Mouse (Mus musculus) CH12.LX (cell line): ENCODE measurements around the gene Snx11. TPM values are rescaled to one million over a fixed set of nuclear protein-coding genes. Genes with fewer than 3 reads are reported as not detected.

Experiments used
- DNase-seq: peaks from one replicate; pipeline ENCODE4 v3.0.0-alpha.2; 2013; ENCODE audit errors: extremely low read depth
- H3K27ac ChIP-seq: 2 replicates; pipeline ENCODE4 v1.5.1; 2012; ENCODE audit warnings: low read depth, mild to moderate bottlenecking, control low read depth, moderate library complexity; ENCODE audit not compliant: insufficient read depth
- H3K27me3 ChIP-seq: replicated peaks from 2 replicates; pipeline ENCODE3; 2012; ENCODE audit warnings: inconsistent platforms
- H3K36me3 ChIP-seq, 2 experiments: replicated peaks in 1 of 2; 2 replicates each; pipeline versions ENCODE3 to v1.6.1; 2012; ENCODE audit warnings: inconsistent platforms in 1 of 2, low read length in 1 of 2, mild to moderate bottlenecking in 1 of 2, mixed read lengths in 1 of 2, moderate library complexity in 1 of 2; ENCODE audit not compliant: control insufficient read depth in 1 of 2, insufficient read depth in 1 of 2
- H3K4me1 ChIP-seq, 2 experiments: 2 replicates each; pipeline ENCODE4 v1.6.1; 2012; ENCODE audit warnings: inconsistent platforms in 1 of 2, moderate library complexity in 1 of 2; ENCODE audit not compliant: insufficient read depth in 2 of 2, control insufficient read depth in 1 of 2
- H3K4me2 ChIP-seq: 2 replicates; pipeline ENCODE4 v1.6.1; 2012; ENCODE audit warnings: low read depth, mild to moderate bottlenecking, control low read depth; ENCODE audit not compliant: poor library complexity, insufficient read depth, severe bottlenecking
- H3K4me3 ChIP-seq, 3 experiments: fragments of 150-350 bp in 1 of 3; sonication (generic) in 1 of 3; replicated peaks in 1 of 3; 2 replicates each; pipeline versions ENCODE3 to v1.5.1; 2011 to 2012; ENCODE audit warnings: low read depth in 2 of 3, low read length in 2 of 3, mild to moderate bottlenecking in 2 of 3, moderate library complexity in 2 of 3, control low read depth in 1 of 3, improper control_type of control experiment in 1 of 3, inconsistent platforms in 1 of 3, mixed read lengths in 1 of 3; ENCODE audit not compliant: poor library complexity in 1 of 3
- H3K79me2 ChIP-seq: replicated peaks from 2 replicates; pipeline ENCODE4 v1.6.1; 2012; ENCODE audit warnings: mild to moderate bottlenecking, moderate library complexity; ENCODE audit not compliant: control insufficient read depth, poor library complexity, insufficient read depth, severe bottlenecking; ENCODE audit errors: extremely low read depth
- H3K9ac ChIP-seq: 2 replicates; pipeline ENCODE4 v1.6.1; 2012; ENCODE audit warnings: low read depth, mild to moderate bottlenecking, control low read depth, moderate library complexity; ENCODE audit not compliant: insufficient read depth
- H3K9me3 ChIP-seq: replicated peaks from 2 replicates; pipeline ENCODE3; 2012; ENCODE audit warnings: low read length, inconsistent platforms, mixed read lengths
- BHLHE40 ChIP-seq: IDR thresholded peaks from 2 replicates; pipeline ENCODE4 v1.6.1; 2011; ENCODE audit warnings: mild to moderate bottlenecking, low read depth, low read length, improper control_type of control experiment
- CHD1 ChIP-seq: IDR thresholded peaks from 2 replicates; pipeline ENCODE4 v1.6.1; 2012; ENCODE audit warnings: low read depth, low read length, improper control_type of control experiment, inconsistent platforms
- CHD2 ChIP-seq: IDR thresholded peaks from 2 replicates; pipeline ENCODE4 v1.6.1; 2011; ENCODE audit warnings: low read length, improper control_type of control experiment
- CTCF ChIP-seq, 2 experiments: IDR thresholded peaks in 1 of 2; conservative IDR thresholded peaks in 1 of 2; 2 replicates each; pipeline ENCODE4 v1.5.1; 2011 to 2012; ENCODE audit warnings: low read depth in 2 of 2, low read length in 2 of 2, improper control_type of control experiment in 1 of 2, inconsistent platforms in 1 of 2, mild to moderate bottlenecking in 1 of 2, moderate library complexity in 1 of 2
- E2F4 ChIP-seq: IDR thresholded peaks from 2 replicates; pipeline ENCODE4 v1.6.1; 2011; ENCODE audit warnings: low read depth, low read length, improper control_type of control experiment; ENCODE audit not compliant: insufficient replicate concordance
- ELF1 ChIP-seq: IDR thresholded peaks from 2 replicates; pipeline ENCODE4 v1.6.1; 2014; ENCODE audit warnings: low read depth, mild to moderate bottlenecking, inconsistent platforms, low read length, improper control_type of control experiment
- EP300 ChIP-seq: IDR thresholded peaks from 2 replicates; pipeline ENCODE4 v1.6.1; 2011; ENCODE audit warnings: low read length, improper control_type of control experiment
- ETS1 ChIP-seq: conservative IDR thresholded peaks from 2 replicates; pipeline ENCODE4 v1.6.1; 2012; ENCODE audit warnings: low read depth, mild to moderate bottlenecking, inconsistent platforms, low read length, improper control_type of control experiment, moderate library complexity
- GABPA ChIP-seq: IDR thresholded peaks from 2 replicates; pipeline ENCODE4 v1.6.1; 2012; ENCODE audit warnings: low read depth, low read length, improper control_type of control experiment, inconsistent platforms; ENCODE audit not compliant: insufficient replicate concordance
- HCFC1 ChIP-seq: IDR thresholded peaks from 2 replicates; pipeline ENCODE4 v1.6.1; 2012; ENCODE audit warnings: low read depth, mild to moderate bottlenecking, inconsistent platforms, low read length, improper control_type of control experiment
- IRF4 ChIP-seq: IDR thresholded peaks from 2 replicates; pipeline ENCODE4 v1.6.1; 2014; ENCODE audit warnings: low read depth, mild to moderate bottlenecking, inconsistent platforms, low read length, improper control_type of control experiment
- JUN ChIP-seq: IDR thresholded peaks from 2 replicates; pipeline ENCODE4 v1.6.1; 2011; ENCODE audit warnings: low read depth, mild to moderate bottlenecking, low read length, improper control_type of control experiment, moderate library complexity; ENCODE audit not compliant: insufficient read depth
- JUND ChIP-seq: conservative IDR thresholded peaks from 2 replicates; pipeline ENCODE4 v1.6.1; 2011; ENCODE audit warnings: low read depth, low read length, improper control_type of control experiment
- KAT2A ChIP-seq: IDR thresholded peaks from 2 replicates; pipeline ENCODE4 v1.6.1; 2012; ENCODE audit warnings: low read length, improper control_type of control experiment, inconsistent platforms; ENCODE audit not compliant: insufficient replicate concordance
- MAFK ChIP-seq: IDR thresholded peaks from 2 replicates; pipeline ENCODE4 v1.6.1; 2011; ENCODE audit warnings: low read length, improper control_type of control experiment; ENCODE audit not compliant: insufficient replicate concordance
- MAX ChIP-seq: IDR thresholded peaks from 2 replicates; pipeline ENCODE4 v1.6.1; 2011; ENCODE audit warnings: low read length, improper control_type of control experiment
- MAZ ChIP-seq: IDR thresholded peaks from 2 replicates; pipeline ENCODE4 v1.6.1; 2012; ENCODE audit warnings: low read depth, mild to moderate bottlenecking, inconsistent platforms, low read length, improper control_type of control experiment, moderate library complexity
- MEF2A ChIP-seq: IDR thresholded peaks from 2 replicates; pipeline ENCODE4 v1.6.1; 2014; ENCODE audit warnings: low read depth, mild to moderate bottlenecking, inconsistent platforms, low read length, improper control_type of control experiment, borderline replicate concordance
- MXI1 ChIP-seq: IDR thresholded peaks from 2 replicates; pipeline ENCODE4 v1.6.1; 2011; ENCODE audit warnings: mild to moderate bottlenecking, low read depth, low read length, improper control_type of control experiment
- MYC ChIP-seq: IDR thresholded peaks from 2 replicates; pipeline ENCODE4 v1.6.1; 2011; ENCODE audit warnings: low read depth, mild to moderate bottlenecking, improper control_type of control experiment, low read length
- NELFE ChIP-seq: IDR thresholded peaks from 2 replicates; pipeline ENCODE4 v1.6.1; 2011; ENCODE audit warnings: low read depth, low read length, improper control_type of control experiment
- NRF1 ChIP-seq: IDR thresholded peaks from 2 replicates; pipeline ENCODE4 v1.6.1; 2014; ENCODE audit warnings: low read depth, mild to moderate bottlenecking, inconsistent platforms, low read length, improper control_type of control experiment, moderate library complexity
- PAX5 ChIP-seq: IDR thresholded peaks from 2 replicates; pipeline ENCODE4 v1.6.1; 2012; ENCODE audit warnings: low read length, inconsistent platforms, mixed read lengths
- POLR2A ChIP-seq: IDR thresholded peaks from 2 replicates; pipeline ENCODE4 v1.6.1; 2011; ENCODE audit warnings: low read depth, mild to moderate bottlenecking, improper control_type of control experiment, low read length
- POLR2AphosphoS2 ChIP-seq: IDR thresholded peaks from 2 replicates; pipeline ENCODE4 v1.6.1; 2011; ENCODE audit warnings: low read depth, low read length, improper control_type of control experiment
- RAD21 ChIP-seq: IDR thresholded peaks from 2 replicates; pipeline ENCODE4 v1.6.1; 2011; ENCODE audit warnings: low read depth, mild to moderate bottlenecking, low read length, improper control_type of control experiment, moderate library complexity
- RCOR1 ChIP-seq: conservative IDR thresholded peaks from 2 replicates; pipeline ENCODE4 v1.6.1; 2012; ENCODE audit warnings: low read depth, mild to moderate bottlenecking, inconsistent platforms, low read length, improper control_type of control experiment
- SIN3A ChIP-seq: IDR thresholded peaks from 2 replicates; pipeline ENCODE4 v1.6.1; 2012; ENCODE audit warnings: low read length, improper control_type of control experiment, inconsistent platforms
- SMC3 ChIP-seq: IDR thresholded peaks from 2 replicates; pipeline ENCODE4 v1.6.1; 2011; ENCODE audit warnings: low read depth, low read length, improper control_type of control experiment
- TBP ChIP-seq: conservative IDR thresholded peaks from 2 replicates; pipeline ENCODE4 v1.6.1; 2011; ENCODE audit warnings: low read depth, low read length, improper control_type of control experiment
- TCF12 ChIP-seq: IDR thresholded peaks from 2 replicates; pipeline ENCODE4 v1.6.1; 2014; ENCODE audit warnings: low read depth, mild to moderate bottlenecking, inconsistent platforms, low read length, improper control_type of control experiment
- UBTF ChIP-seq: IDR thresholded peaks from 2 replicates; pipeline ENCODE4 v1.6.1; 2012; ENCODE audit warnings: low read depth, mild to moderate bottlenecking, inconsistent platforms, low read length, improper control_type of control experiment, moderate library complexity
- USF1 ChIP-seq: IDR thresholded peaks from 2 replicates; pipeline ENCODE4 v1.6.1; 2014; ENCODE audit warnings: low read depth, mild to moderate bottlenecking, inconsistent platforms, low read length, improper control_type of control experiment
- USF2 ChIP-seq: conservative IDR thresholded peaks from 2 replicates; pipeline ENCODE4 v1.6.1; 2011; ENCODE audit warnings: low read depth, low read length, improper control_type of control experiment
- ZC3H11A ChIP-seq: IDR thresholded peaks from 2 replicates; pipeline ENCODE4 v1.6.1; 2012; ENCODE audit warnings: low read depth, mild to moderate bottlenecking, inconsistent platforms, low read length, improper control_type of control experiment
- ZKSCAN1 ChIP-seq: IDR thresholded peaks from 2 replicates; pipeline ENCODE4 v1.6.1; 2012; ENCODE audit warnings: low read depth, inconsistent platforms, low read length, improper control_type of control experiment, borderline replicate concordance
- ZMIZ1 ChIP-seq: IDR thresholded peaks from 2 replicates; pipeline ENCODE4 v1.6.1; 2012; ENCODE audit warnings: low read depth, mild to moderate bottlenecking, inconsistent platforms, low read length, improper control_type of control experiment
- ZNF384 ChIP-seq: IDR thresholded peaks from 2 replicates; pipeline ENCODE4 v1.6.1; 2012; ENCODE audit warnings: low read depth, low read length, improper control_type of control experiment, inconsistent platforms
- dilution Hi-C: fragments of 300-500 bp; cut with MboI; formaldehyde crosslinking; loops from 2 replicates; pipeline ENCODE4 v1.14.3; 2020; ENCODE audit warnings: low sequenced_read_pairs; ENCODE audit not compliant: extremely low pct_unique_long_range_greater_than_20kb, extremely low pct_ligation_motif_present
- in situ Hi-C: fragments of 300-500 bp; cut with MboI; formaldehyde crosslinking; loops from 3 replicates; pipeline ENCODE4 v1.14.3; 2019; ENCODE audit warnings: low sequenced_read_pairs, low pct_ligation_motif_present, low pct_unique_long_range_greater_than_20kb, mixed read lengths
- polyA plus RNA-seq: library from polyadenylated mRNA; unstranded; fragments of >175 nt; gene quantifications from 2 replicates; pipeline ENCODE4 v1.2.1, GENCODE M21; 2012; ENCODE audit warnings: low read depth; ENCODE audit not compliant: insufficient read length
- total RNA-seq, 2 experiments: library from RNA; depleted of rRNA; stranded (reverse); fragments of 300-350 nt in 1 of 2; fragments of >200 nt in 1 of 2; gene quantifications; 2 replicates each; pipeline ENCODE4 v1.2.3; 2012 to 2014

The Snx11 gene
- total and polyA plus RNA-seq, 3 experiments = 153 to 244 (median 217) TPM

DNA sequence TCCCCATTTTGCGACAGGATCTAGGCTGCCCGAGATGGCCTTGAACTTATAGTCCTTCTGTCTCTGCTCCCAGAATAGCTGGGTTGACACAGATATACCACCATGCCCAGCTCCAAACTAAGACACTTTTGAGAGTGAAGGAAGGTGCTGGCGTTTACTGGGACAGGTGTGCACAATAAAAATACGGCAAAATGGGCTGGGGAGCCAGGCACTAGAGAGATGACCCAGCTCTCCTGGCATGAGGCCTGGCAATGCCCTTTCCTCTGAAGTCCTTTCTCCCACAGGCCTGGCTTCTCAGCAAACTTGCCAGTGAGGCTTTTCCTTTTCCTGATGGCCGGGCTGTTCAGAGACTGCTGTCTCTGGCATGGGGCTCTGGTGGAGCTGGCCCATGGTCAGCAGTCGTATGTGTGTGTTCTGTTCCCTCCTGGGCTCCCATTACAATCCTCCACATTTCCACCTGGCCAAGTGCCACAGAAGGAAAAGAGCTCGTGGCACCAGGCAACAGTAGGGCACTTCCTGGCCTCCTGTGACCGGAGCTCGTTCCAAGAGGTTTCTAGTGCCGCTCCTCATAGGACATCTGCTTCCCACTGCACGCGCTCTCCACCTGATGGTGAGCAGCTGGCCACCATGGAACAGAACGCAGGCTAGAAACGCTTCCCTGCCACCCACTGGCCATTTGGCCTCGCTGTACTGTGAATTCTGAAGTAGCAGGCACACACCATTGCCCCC, 14.5 kb downstream of the Snx11 start:
- TF ChIP-seq TCF12 (peak; percentile 27; the same call in 1 of the 2 replicates), JUN (no peak), GABPA (no peak), JUND (no peak), ZKSCAN1 (no peak), MXI1 (no peak), ETS1 (no peak), MAFK (no peak), TBP (no peak), KAT2A (no peak), CHD1 (no peak), MAZ (no peak), POLR2A (peak; percentile 41; the same call in 1 of the 2 replicates), EP300 (no peak), ELF1 (no peak), IRF4 (no peak), USF1 (no peak), MAX (no peak), MYC (0 out of 2 replicates have a peak, but pooled peaks have one; percentile 11), ZC3H11A (no peak), NRF1 (no peak), CHD2 (peak; percentile 78), SIN3A (0 out of 2 replicates have a peak, but pooled peaks have one; percentile 35), HCFC1 (0 out of 2 replicates have a peak, but pooled peaks have one; percentile 17), UBTF (no peak), NELFE (no peak), CTCF (conservative IDR thresholded peaks at IDR 0.05 in 1 of 2, IDR thresholded peaks at IDR 0.05 in 1 of 2; ENCODE audit: low read depth in 2 of 2, low read length in 2 of 2) (no peak), MEF2A (peak; percentile 12; the same call in 1 of the 2 replicates), ZMIZ1 (peak; percentile 62), RCOR1 (no peak), E2F4 (no peak), SMC3 (no peak; the same call in 1 of the 2 replicates), PAX5 (no peak), RAD21 (no peak), ZNF384 (no peak), POLR2AphosphoS2 (peak; percentile 96), BHLHE40 (no peak), USF2 (no peak)
- H3K4me3 ChIP-seq = no peak overlapping the region
- H3K4me1 ChIP-seq = peaks cover 39 to 80% of the 10 kb centered on the region in 2 experiments
- peaks cover 18 to 46% of the 10 kb centered on the region in 2 experiments for H3K36me3 ChIP-seq
- no peak overlapping the region for H3K9ac ChIP-seq
- DNase-seq = no peak
- no peaks in the 10 kb centered on the region for H3K9me3 ChIP-seq
- no peak overlapping the region; the same call in 1 of the 2 replicates for H3K27ac ChIP-seq
- in situ Hi-C loops (no loop called here), dilution Hi-C loops (no loop called here)
- H3K79me2 ChIP-seq = no peaks in the 10 kb centered on the region
- no peak overlapping the region for H3K4me2 ChIP-seq
- no peaks in the 10 kb centered on the region for H3K27me3 ChIP-seq
